Mouse (Mus musculus) forebrain, postnatal 0 days (tissue): ENCODE data around the gene Trpv6. TPM values are rescaled to one million over a fixed set of nuclear protein-coding genes. Genes with fewer than 3 reads are reported as not detected.
A peak's percentile ranks its signal among the peaks of the same experiment; 100 is the strongest.

Experiments
- ATAC-seq: fragments of 200-750 bp; cut with Nextera tagmentation; 2 replicates; pipeline ENCODE4 v1.8.0; 2017; ENCODE audit warnings: mild to moderate bottlenecking, moderate library complexity
- DNase-seq: peaks from one replicate; pipeline ENCODE4 v3.0.0-alpha.2; 2015
- H3K27ac ChIP-seq: fragments of 300-500 bp; sonication (generic); 2 replicates; pipeline ENCODE4 v1.5.1; 2014; ENCODE audit warnings: low read depth, mild to moderate bottlenecking, antibody characterized with exemption, low read length, moderate library complexity, mixed read lengths
- H3K27me3 ChIP-seq: fragments of 300-500 bp; sonication (generic); 2 replicates; pipeline ENCODE4 v1.6.1; 2014; ENCODE audit warnings: mild to moderate bottlenecking, low read length, mixed read lengths; ENCODE audit not compliant: insufficient read depth
- H3K36me3 ChIP-seq: fragments of 300-500 bp; sonication (generic); 2 replicates; pipeline ENCODE4 v1.6.1; 2014; ENCODE audit warnings: mild to moderate bottlenecking, moderate library complexity; ENCODE audit not compliant: insufficient read depth
- H3K4me1 ChIP-seq: fragments of 300-500 bp; sonication (generic); 2 replicates; pipeline ENCODE4 v1.6.1; 2014; ENCODE audit warnings: antibody characterized with exemption; ENCODE audit not compliant: insufficient read depth
- H3K4me2 ChIP-seq: fragments of 300-500 bp; sonication (generic); 2 replicates; pipeline ENCODE4 v1.6.1; 2014; ENCODE audit warnings: low read depth, mild to moderate bottlenecking, moderate library complexity
- H3K4me3 ChIP-seq: fragments of 300-500 bp; sonication (generic); 2 replicates; pipeline ENCODE4 v1.5.1; 2014; ENCODE audit warnings: low read depth, low read length, mixed read lengths
- H3K9ac ChIP-seq: fragments of 300-500 bp; sonication (generic); 2 replicates; pipeline ENCODE4 v1.6.1; 2014; ENCODE audit warnings: mild to moderate bottlenecking
- H3K9me3 ChIP-seq: fragments of 300-500 bp; sonication (generic); 2 replicates; pipeline ENCODE4 v1.6.1; 2016; ENCODE audit warnings: low read length
- CTCF ChIP-seq: sonication (generic); IDR thresholded peaks from 2 replicates; pipeline ENCODE4 v1.5.1; 2016; ENCODE audit warnings: antibody characterized with exemption, control low read depth, low read depth
- WGBS: fragments of 180-500 bp; shearing (Covaris S2); extraction: QIAGEN DNeasy Blood & Tissue Kit; methylation state at CpG from one replicate; pipeline ENCODE4 v1.1.7; 2014; 5-methylcytosine and 5-hydroxymethylcytosine counted together
- polyA plus RNA-seq: library from polyadenylated mRNA; unstranded; fragments of >200 nt; fragmentation: Nextera tagmentation; extraction: Ambion mirVana; gene quantifications from 2 replicates; pipeline ENCODE4 v1.2.1, GENCODE M21; 2015
- total RNA-seq: library from RNA; depleted of rRNA; stranded (reverse); fragments of >200 nt; gene quantifications from 2 replicates; pipeline ENCODE4 v1.2.3, GENCODE M21; 2014; rRNA removed

The Trpv6 gene
- not detected in 2 replicates for total RNA-seq
- polyA plus RNA-seq, result 0.62 and 0.65 TPM in 2 replicates

DNA sequence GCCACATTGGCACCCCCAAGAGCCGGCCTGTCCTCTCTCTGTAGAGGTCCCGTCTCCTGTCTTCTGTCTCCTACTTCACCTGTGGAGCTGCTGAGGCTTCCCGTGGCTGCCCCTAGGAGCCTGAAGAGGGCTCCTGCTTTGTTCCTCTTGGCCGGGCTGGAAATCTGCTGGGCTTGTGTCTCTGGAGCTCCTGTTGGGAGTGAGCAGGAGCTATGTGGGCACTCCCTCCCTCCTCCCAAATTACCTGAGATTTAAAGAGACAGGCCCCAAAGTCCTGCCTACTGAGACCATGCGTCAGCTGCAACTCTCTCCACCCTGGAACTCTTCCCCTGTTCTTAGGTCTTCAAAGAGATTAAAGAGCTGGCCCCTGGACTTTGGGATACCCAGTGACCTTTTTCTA is at the start of gene Trpv6:
TSS of gene Trpv6 (minus strand) at position 228 of the 400 bp plus-strand sequence.
- TF ChIP-seq CTCF, result no peak
- Histone ChIP-seq H3K4me2 (no peak within 1 kb of the TSS), H3K9me3 (no peaks in the 10 kb centered on the region), H3K4me1 (no peaks in the 10 kb centered on the region), H3K36me3 (no peaks in the 10 kb centered on the region), H3K4me3 (no peak within 1 kb of the TSS), H3K27ac (no peak within 1 kb of the TSS), H3K27me3 (no peaks in the 10 kb centered on the region), H3K9ac (no peak within 1 kb of the TSS)
- DNase-seq (no peak), ATAC-seq (no peak)
- WGBS, result 22% methylated on average over 5 of the region's 5 CpGs

DNA sequence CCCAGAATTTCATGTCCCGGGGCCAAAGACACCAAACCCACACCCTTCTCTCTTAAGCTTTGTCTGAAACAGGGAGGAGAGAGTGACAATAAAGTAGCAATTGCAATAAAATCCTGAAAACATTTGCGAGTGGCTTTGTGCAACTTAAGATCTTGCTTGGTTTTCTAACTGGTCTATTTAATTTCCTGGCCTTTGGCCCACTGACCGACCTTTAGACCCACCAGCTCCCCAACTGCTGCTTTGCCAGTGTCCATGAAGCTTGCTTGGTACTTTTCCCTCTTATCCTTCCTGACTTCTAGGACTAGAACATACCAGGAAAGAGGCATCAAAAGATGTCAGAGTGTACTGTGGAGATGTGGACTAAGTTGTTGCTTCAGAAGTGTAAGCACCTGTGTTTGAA is 49.4 kb upstream of the Trpv6 start:
- no peaks in the 10 kb centered on the region for H3K36me3 ChIP-seq
- no peak overlapping the region for H3K4me3 ChIP-seq
- H3K9me3 ChIP-seq, result no peaks in the 10 kb centered on the region
- no peaks in the 10 kb centered on the region for H3K4me1 ChIP-seq
- DNase-seq, result no peak
- no peak for ATAC-seq
- H3K4me2 ChIP-seq, result no peak overlapping the region
- no peak overlapping the region for H3K9ac ChIP-seq
- no peaks in the 10 kb centered on the region for H3K27me3 ChIP-seq
- no peak overlapping the region for H3K27ac ChIP-seq
- 87% methylated on average over 3 of the region's 3 CpGs for WGBS
- TF ChIP-seq CTCF, result no peak

GRCm38 (mm10) chr6:41684911-41685310 is 48.7 kb upstream of the Trpv6 start:
- ATAC-seq, result no peak
- H3K4me3 ChIP-seq, result no peak overlapping the region
- H3K36me3 ChIP-seq, result no peaks in the 10 kb centered on the region
- WGBS, result 91% methylated on average over 5 of the region's 5 CpGs
- H3K27me3 ChIP-seq, result no peaks in the 10 kb centered on the region
- no peak overlapping the region for H3K27ac ChIP-seq
- no peak for TF ChIP-seq CTCF
- DNase-seq, result no peak
- H3K4me1 ChIP-seq, result no peaks in the 10 kb centered on the region
- H3K4me2 ChIP-seq, result no peak overlapping the region
- H3K9ac ChIP-seq, result no peak overlapping the region
- H3K9me3 ChIP-seq, result no peaks in the 10 kb centered on the region

GRCm38 (mm10) chr6:41684131-41684530 is 47.9 kb upstream of the Trpv6 start, which contains the start of gene Llcfc1:
TSS of gene Llcfc1 (plus strand) at chr6:41684431.
- ATAC-seq (no peak), DNase-seq (no peak)
- Histone ChIP-seq H3K27me3 (no peaks in the 10 kb centered on the region), H3K9ac (no peak within 1 kb of the TSS), H3K4me1 (no peaks in the 10 kb centered on the region), H3K4me2 (no peak within 1 kb of the TSS), H3K27ac (no peak within 1 kb of the TSS), H3K36me3 (no peaks in the 10 kb centered on the region), H3K9me3 (no peaks in the 10 kb centered on the region), H3K4me3 (no peak within 1 kb of the TSS)
- WGBS, result 86% methylated on average over 2 of the region's 2 CpGs
- TF ChIP-seq CTCF, result no peak

GRCm38 (mm10) chr6:41681656-41682055 is 45.5 kb upstream of the Trpv6 start:
- WGBS, result 89% methylated on average over 5 of the region's 5 CpGs
- H3K9me3 ChIP-seq, result no peaks in the 10 kb centered on the region
- no peak for DNase-seq
- H3K36me3 ChIP-seq, result no peaks in the 10 kb centered on the region
- no peaks in the 10 kb centered on the region for H3K4me1 ChIP-seq
- no peak overlapping the region for H3K4me3 ChIP-seq
- TF ChIP-seq CTCF, result no peak
- no peak overlapping the region for H3K4me2 ChIP-seq
- no peak overlapping the region for H3K27ac ChIP-seq
- no peaks in the 10 kb centered on the region for H3K27me3 ChIP-seq
- ATAC-seq, result no peak
- no peak overlapping the region for H3K9ac ChIP-seq

DNA sequence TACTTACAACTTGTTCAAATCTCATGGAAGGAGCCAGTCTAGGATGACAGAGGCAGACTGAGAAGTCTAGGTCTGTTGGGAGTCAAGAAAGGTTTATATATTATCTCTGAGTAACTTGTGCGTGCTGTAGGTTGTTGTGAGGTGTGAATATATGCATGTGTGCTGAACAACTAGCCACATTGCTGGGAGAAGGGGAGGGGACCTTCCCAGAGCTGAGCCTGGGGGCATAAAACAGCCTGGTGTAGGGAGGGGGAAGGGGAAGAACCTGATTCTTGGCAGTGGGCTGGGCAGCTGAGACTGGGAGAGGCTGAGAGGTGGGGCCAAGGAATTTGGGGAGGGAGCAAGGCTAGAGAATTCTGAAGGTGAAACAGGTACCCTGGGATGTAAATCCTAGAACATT is 44.5 kb upstream of the Trpv6 start, which contains the start of gene Trpv5:
TSS of gene Trpv5 (minus strand) at position 101 of the 400 bp plus-strand sequence.
- WGBS, result 88% methylated on average over 1 of the region's 1 CpGs
- no peak for TF ChIP-seq CTCF
- ATAC-seq, result no peak
- H3K4me2 ChIP-seq, result no peak within 1 kb of the TSS
- no peak within 1 kb of the TSS for H3K27ac ChIP-seq
- no peak for DNase-seq
- H3K4me1 ChIP-seq, result no peaks in the 10 kb centered on the region
- H3K9ac ChIP-seq, result no peak within 1 kb of the TSS
- H3K9me3 ChIP-seq, result no peaks in the 10 kb centered on the region
- H3K4me3 ChIP-seq, result no peak within 1 kb of the TSS
- H3K27me3 ChIP-seq, result no peaks in the 10 kb centered on the region
- no peaks in the 10 kb centered on the region for H3K36me3 ChIP-seq

- Histone ChIP-seq H3K36me3 (no peaks in the 10 kb centered on the region), H3K4me1 (no peaks in the 10 kb centered on the region), H3K9ac (no peak overlapping the region), H3K4me2 (no peak overlapping the region), H3K9me3 (no peaks in the 10 kb centered on the region), H3K27me3 (no peaks in the 10 kb centered on the region), H3K4me3 (no peak overlapping the region), H3K27ac (no peak overlapping the region)
- no peak for TF ChIP-seq CTCF
- DNase-seq (no peak), ATAC-seq (no peak)
- WGBS, result 96% methylated on average over 2 of the region's 2 CpGs
Observed at GRCm38 (mm10) chr6:41676530-41676929, 40.3 kb upstream of the Trpv6 start.

GRCm38 (mm10) chr6:41662320-41662719 is 26.1 kb upstream of the Trpv6 start:
- peak; percentile 21; the same call in 1 of the 2 replicates for TF ChIP-seq CTCF
- no peaks in the 10 kb centered on the region for H3K27me3 ChIP-seq
- H3K9ac ChIP-seq, result no peak overlapping the region
- H3K9me3 ChIP-seq, result no peaks in the 10 kb centered on the region
- H3K36me3 ChIP-seq, result no peaks in the 10 kb centered on the region
- ATAC-seq, result no peak
- no peak overlapping the region for H3K27ac ChIP-seq
- 34% methylated on average over 2 of the region's 2 CpGs for WGBS
- no peak for DNase-seq
- H3K4me3 ChIP-seq, result no peak overlapping the region
- no peak overlapping the region for H3K4me2 ChIP-seq
- H3K4me1 ChIP-seq, result no peaks in the 10 kb centered on the region
